Comparison of ENCODE assay signal across 37 mouse cellular contexts in the genomic region with DNA sequence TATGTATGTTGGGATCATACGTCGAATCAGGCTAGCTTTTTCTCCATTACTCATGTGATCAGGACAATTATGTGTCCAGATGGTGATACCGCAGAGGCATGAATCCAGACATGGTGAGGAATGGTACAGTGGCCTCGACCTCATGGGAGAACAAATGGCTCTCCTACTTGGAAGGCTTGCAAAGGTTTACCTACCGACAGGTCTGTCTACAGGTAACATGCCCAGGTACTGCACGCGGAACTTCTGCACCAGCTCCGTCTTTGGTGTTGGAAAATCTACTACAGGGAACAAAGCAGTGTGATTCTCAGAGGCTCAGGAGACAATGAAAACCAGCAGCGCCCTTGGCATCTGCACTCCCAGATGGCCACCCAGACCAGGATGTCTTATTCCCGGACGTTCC. TPM values are rescaled to one million over a fixed set of nuclear protein-coding genes. Genes with fewer than 3 reads are reported as not detected.
"Had no signal": no experiment of that assay in that cellular context is flagged by ENCODE, and none has a peak within 500 bp of the region (broad histone marks: within the 10 kb centered on the region; RNA-seq: fewer than 3 reads in every experiment).

No protein-coding gene starts in this region.

- H3K4me3 ChIP-seq: limb, embryonic 10.5 days; limb, embryonic 12.5 days; limb, embryonic 13.5 days; limb, embryonic 15.5 days; liver, embryonic 12.5 days; liver, embryonic 13.5 days; liver, embryonic 15.5 days; lung, embryonic 15.5 days; megakaryocyte, embryonic 14.5 days; midbrain, embryonic 10.5 days; midbrain, embryonic 12.5 days; midbrain, embryonic 13.5 days; midbrain, embryonic 15.5 days; myocyte; neural tube, embryonic 12.5 days; neural tube, embryonic 13.5 days had no signal

- H3K36me3 ChIP-seq: liver, embryonic 13.5 days; liver, embryonic 15.5 days had no signal

- ATAC-seq: liver, embryonic 12.5 days; liver, postnatal 0 days; lung, postnatal 0 days; midbrain, embryonic 13.5 days; midbrain, embryonic 15.5 days; midbrain, embryonic 16.5 days had no signal

- DNase-seq: left cerebral cortex, postnatal 4 days; liver; liver, embryonic 13.5 days; liver, postnatal 0 days; lung, adult 18-20 months; lung, adult 2 months; lung, embryonic 14.5 days; lung, postnatal 10 days; lung, postnatal 14 days; lung, postnatal 36 days; lung, postnatal 4 days; midbrain, embryonic 14.5 days had no signal

- H3K9ac ChIP-seq: limb, embryonic 12.5 days; limb, embryonic 13.5 days; limb, embryonic 15.5 days; liver, embryonic 12.5 days; liver, embryonic 13.5 days; liver, embryonic 14.5 days; liver, embryonic 15.5 days; liver, postnatal 0 days; lung, embryonic 14.5 days; lung, embryonic 15.5 days; midbrain, embryonic 12.5 days; midbrain, embryonic 13.5 days; midbrain, embryonic 15.5 days; neural tube, embryonic 12.5 days; neural tube, embryonic 13.5 days had no signal

- H3K27me3 ChIP-seq: limb, embryonic 12.5 days; limb, embryonic 13.5 days; limb, embryonic 15.5 days; liver, embryonic 12.5 days; liver, embryonic 13.5 days; liver, embryonic 15.5 days; lung, embryonic 15.5 days; midbrain, embryonic 12.5 days; midbrain, embryonic 13.5 days; midbrain, embryonic 15.5 days; neural tube, embryonic 12.5 days; neural tube, embryonic 13.5 days had no signal

- H3K27ac ChIP-seq: limb, embryonic 10.5 days; limb, embryonic 12.5 days; limb, embryonic 13.5 days; limb, embryonic 15.5 days; liver, embryonic 12.5 days; liver, embryonic 13.5 days; liver, embryonic 14.5 days; liver, embryonic 15.5 days; lung, embryonic 15.5 days; macrophage; midbrain, embryonic 10.5 days; midbrain, embryonic 12.5 days; midbrain, embryonic 13.5 days; midbrain, embryonic 15.5 days; neural tube, embryonic 12.5 days; neural tube, embryonic 13.5 days had no signal

- H3K4me2 ChIP-seq: limb, embryonic 12.5 days; limb, embryonic 13.5 days; limb, embryonic 15.5 days; liver, embryonic 11.5 days; liver, embryonic 12.5 days; liver, embryonic 13.5 days; liver, embryonic 15.5 days; lung, embryonic 14.5 days; lung, embryonic 15.5 days; midbrain, embryonic 11.5 days; midbrain, embryonic 12.5 days; midbrain, embryonic 13.5 days; midbrain, embryonic 15.5 days; neural tube, embryonic 12.5 days; neural tube, embryonic 13.5 days had no signal

- H3K9me3 ChIP-seq: limb, embryonic 10.5 days; limb, embryonic 12.5 days; limb, embryonic 13.5 days; limb, embryonic 15.5 days; liver, embryonic 12.5 days; liver, embryonic 13.5 days; liver, embryonic 15.5 days; lung, embryonic 15.5 days; megakaryocyte, embryonic 14.5 days; midbrain, embryonic 10.5 days; midbrain, embryonic 12.5 days; midbrain, embryonic 13.5 days; midbrain, embryonic 15.5 days; neural tube, embryonic 12.5 days; neural tube, embryonic 13.5 days had no signal

- H3K4me1 ChIP-seq: limb, embryonic 10.5 days; limb, embryonic 13.5 days; limb, embryonic 15.5 days; liver, embryonic 12.5 days; liver, embryonic 13.5 days; liver, embryonic 15.5 days; lung, embryonic 15.5 days; midbrain, embryonic 12.5 days; midbrain, embryonic 13.5 days; midbrain, embryonic 15.5 days; neural tube, embryonic 12.5 days had no signal

RNA-seq across cellular contexts. Expression of a gene that starts 51.1 kb away (rescaled TPM):
- total RNA-seq: megakaryocyte progenitor cell, adult 5-6 weeks; megakaryocyte, adult 5-6 weeks; megakaryocyte-erythroid progenitor cell, adult 5-6 weeks; monocyte, adult 5-6 weeks had no signal
- polyA plus RNA-seq: liver, embryonic 11.5 days; liver, embryonic 13.5 days; liver, embryonic 15.5 days; macrophage; myocyte had no signal
